Mouse (Mus musculus) R1 (cell line): Measurements from ENCODE around the gene Fxyd5.
A peak's percentile ranks its signal among the peaks of the same experiment; 100 is the strongest.

Source experiments
- DNase-seq: peaks from one replicate; pipeline ENCODE4 v3.0.0-alpha.2; 2018; ENCODE audit warnings: low read depth, low spot score

Fxyd5 gene

GRCm38 (mm10) chr7:31041023-31041407 is 1.3 kb downstream of the Fxyd5 start:
- no peak for DNase-seq

DNA sequence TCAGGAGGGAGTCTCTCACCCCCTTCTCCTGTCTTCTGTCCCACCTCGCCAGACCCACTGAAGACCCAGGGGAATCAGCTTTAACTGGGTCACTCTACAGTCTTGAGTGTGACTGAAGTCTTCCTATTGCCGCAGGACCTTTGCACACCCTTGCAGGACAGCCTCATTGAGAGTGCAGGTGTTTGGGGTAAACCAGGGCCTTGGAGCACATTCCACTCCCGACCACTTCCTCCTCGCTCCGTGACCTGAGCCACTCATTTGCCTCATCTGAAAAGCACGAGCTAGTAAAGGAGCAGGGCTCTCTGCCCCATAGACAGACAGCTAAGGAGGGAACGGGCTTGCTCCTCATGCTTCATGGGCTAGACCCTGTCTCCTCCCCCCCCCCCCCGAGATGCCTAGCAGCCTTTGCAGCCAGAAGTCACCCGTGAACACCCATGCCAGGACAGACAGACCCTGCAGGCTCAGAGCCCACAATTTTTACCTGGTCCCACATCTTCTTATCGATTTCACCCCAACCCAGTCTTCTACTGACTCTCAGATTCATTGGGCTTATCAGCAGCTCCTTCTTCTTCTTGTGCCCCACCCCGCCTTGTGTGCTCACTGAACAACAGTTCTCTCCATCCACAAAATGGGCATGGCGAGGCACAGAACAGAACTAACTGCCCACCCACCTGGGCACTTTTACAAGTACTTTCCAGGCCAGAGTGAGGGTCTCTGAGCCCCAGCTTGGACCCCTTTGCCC is 1.8 kb downstream of the Fxyd5 start:
- no peak for DNase-seq

GRCm38 (mm10) chr7:31039011-31039410 is 3.3 kb downstream of the Fxyd5 start:
- DNase-seq = peak; percentile 40

- no peak for DNase-seq
These were observed 4.6 kb downstream of the Fxyd5 start for GRCm38 (mm10) chr7:31037675-31038074.

GRCm38 (mm10) chr7:31036917-31037316 is 5.4 kb downstream of the Fxyd5 start:
- DNase-seq = peak; percentile 83

GRCm38 (mm10) chr7:31035291-31035690 is 7.0 kb downstream of the Fxyd5 start:
- DNase-seq = no peak

DNA sequence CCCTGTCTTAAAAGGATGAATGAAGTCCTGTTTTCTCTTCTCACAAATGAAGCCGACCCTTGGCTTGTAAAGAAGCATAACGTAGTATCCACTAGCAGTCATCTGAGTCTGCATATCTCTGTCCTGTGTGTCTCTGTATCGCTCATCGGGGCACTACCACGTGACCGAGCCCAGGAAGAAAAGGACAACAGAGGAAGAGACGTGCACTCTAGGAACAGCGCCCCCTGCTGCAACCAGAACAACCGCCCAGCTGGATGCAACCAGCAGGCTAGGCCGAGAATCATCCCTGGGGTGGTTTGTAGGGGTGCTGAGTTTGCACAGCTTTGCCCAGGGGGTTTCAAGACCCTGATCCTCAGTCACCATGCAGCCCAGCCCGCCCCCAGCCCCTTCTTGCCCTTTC is 7.5 kb downstream of the Fxyd5 start:
- DNase-seq = peak; percentile 76

GRCm38 (mm10) chr7:31033409-31034165 is 8.7 kb downstream of the Fxyd5 start:
- no peak for DNase-seq

- no peak for DNase-seq
These were observed 10.6 kb downstream of the Fxyd5 start for GRCm38 (mm10) chr7:31031731-31032130.

GRCm38 (mm10) chr7:31030717-31031116 is 11.6 kb downstream of the Fxyd5 start:
- DNase-seq = peak; percentile 91

GRCm38 (mm10) chr7:31028609-31029008 is 13.7 kb downstream of the Fxyd5 start:
- DNase-seq = peak; percentile 94

DNA sequence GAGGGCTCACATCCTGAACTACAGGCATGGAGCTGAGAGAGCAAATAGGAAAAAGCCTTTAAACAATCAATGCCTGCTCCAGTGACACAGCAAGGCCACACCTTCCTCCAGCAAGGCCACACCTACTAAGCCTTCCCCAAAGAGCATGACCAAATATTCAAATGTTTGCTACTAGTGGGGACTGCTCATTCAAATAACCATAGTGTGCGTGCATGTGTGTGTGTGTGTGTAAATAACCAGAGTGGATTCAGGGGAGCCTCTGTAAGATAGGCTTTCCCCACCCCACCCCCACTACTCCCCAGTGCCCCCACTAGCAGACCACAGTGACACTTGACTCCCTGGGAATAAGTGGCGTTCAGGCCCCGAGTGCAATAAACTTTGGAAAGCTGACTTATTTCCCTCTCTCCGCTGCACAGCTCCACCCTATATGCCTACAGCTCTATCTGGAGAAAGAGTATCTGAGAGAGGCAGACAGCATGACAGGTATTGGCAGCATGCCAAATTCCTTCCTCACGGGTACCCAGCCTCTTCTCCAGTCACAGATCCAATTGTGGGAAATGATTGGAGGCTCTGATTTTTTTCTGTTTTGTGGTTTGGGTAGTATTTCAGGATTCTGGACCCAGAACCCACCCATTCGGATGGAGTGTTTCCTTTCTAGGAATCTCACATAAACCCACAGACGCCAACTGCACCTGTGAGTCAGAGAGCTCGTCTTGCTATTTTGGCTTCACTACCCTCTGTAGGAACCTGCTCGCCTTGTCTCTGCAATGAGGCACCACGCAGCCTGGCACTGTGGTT is 25.0 kb downstream of the Fxyd5 start:
- DNase-seq = no peak

GRCm38 (mm10) chr7:31012971-31013370 is 29.3 kb downstream of the Fxyd5 start:
- DNase-seq = no peak

- DNase-seq = no peak
These were observed 33.4 kb downstream of the Fxyd5 start for GRCm38 (mm10) chr7:31008889-31009288.

DNA sequence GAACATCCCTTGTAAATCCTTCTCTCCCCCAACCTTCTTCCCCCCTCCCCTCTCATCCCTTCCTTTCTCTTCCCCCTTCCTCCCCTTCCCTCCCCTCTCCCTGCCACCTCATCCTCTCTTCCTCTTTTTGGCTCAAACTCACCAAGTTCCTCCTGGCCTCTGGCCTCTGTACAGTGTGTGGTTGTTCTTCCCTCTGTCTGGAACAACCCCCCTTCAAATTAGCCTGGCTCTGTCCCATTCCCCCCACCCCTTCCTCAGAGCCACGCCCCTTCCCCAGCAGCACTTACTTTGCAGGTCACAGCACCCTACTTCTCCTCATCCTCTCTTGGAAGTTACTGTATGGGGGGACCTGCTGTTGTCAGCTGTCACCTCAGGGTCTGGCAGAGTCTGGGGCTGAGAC is 34.1 kb downstream of the Fxyd5 start:
- DNase-seq = no peak

- DNase-seq = no peak
These were observed 34.5 kb downstream of the Fxyd5 start for GRCm38 (mm10) chr7:31007775-31008174.

DNA sequence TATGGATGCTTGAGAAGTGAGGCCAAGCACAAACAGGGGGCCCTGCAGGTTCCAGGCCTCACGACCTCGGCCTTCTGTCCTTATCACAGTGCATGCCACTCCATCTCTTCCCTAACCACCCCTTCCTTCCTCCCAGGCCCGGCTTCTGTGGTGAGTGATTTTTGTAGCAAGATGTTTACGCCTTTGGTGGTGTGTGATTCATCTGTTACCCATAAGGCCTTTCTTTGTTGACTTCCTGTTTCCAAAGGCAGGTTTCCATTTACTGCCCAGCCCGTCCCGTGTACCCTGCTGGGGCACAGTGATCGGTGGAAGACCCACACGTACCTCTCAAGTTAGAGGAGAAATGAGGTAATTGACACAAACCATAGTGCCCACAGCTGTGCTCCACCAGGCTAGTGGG is 39.6 kb downstream of the Fxyd5 start:
- DNase-seq = no peak

- no peak for DNase-seq
These were observed 41.7 kb downstream of the Fxyd5 start for GRCm38 (mm10) chr7:31000505-31001020.

- peak; percentile 53 for DNase-seq
These were observed 45.8 kb downstream of the Fxyd5 start for GRCm38 (mm10) chr7:30996491-30996890.

DNA sequence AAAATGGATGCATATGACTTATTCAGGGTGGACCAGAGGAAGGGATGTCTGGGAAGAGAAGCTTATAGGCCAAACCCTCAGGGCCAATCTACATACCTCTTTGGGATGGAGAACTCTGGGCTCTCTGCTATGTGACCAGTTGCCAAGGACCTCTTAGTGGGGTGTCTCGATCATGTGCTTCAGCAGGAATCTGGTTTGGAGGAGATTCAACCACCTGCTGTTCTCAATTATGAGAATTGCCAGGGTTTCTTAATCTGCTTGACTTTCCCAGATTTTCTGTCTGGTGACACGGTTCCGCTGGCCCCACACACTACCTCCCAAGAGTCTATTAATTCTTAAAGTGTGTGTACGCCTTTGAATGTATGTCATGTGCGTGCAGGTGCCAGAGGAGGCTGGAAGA is 48.3 kb downstream of the Fxyd5 start:
- DNase-seq = no peak

DNA sequence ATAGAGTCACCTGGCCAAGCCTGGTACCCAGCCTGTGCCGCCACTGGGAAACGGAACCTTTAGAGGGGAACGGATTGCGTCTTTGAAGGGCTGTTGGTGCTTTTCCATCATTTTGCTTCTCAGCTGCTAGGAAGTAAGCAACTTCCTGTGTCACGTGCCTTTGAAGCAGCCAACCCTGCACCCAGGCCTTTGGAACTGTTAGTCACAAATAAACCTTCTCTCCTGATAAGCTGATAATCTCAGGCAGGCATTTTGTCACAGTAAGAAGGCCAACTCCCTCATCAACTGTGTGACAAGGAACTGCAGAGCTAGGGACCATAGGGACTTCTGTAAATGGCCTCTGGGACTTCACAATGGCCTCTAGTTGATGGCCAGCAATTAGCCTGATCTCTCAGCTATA is 50.1 kb downstream of the Fxyd5 start:
- DNase-seq = no peak

DNA sequence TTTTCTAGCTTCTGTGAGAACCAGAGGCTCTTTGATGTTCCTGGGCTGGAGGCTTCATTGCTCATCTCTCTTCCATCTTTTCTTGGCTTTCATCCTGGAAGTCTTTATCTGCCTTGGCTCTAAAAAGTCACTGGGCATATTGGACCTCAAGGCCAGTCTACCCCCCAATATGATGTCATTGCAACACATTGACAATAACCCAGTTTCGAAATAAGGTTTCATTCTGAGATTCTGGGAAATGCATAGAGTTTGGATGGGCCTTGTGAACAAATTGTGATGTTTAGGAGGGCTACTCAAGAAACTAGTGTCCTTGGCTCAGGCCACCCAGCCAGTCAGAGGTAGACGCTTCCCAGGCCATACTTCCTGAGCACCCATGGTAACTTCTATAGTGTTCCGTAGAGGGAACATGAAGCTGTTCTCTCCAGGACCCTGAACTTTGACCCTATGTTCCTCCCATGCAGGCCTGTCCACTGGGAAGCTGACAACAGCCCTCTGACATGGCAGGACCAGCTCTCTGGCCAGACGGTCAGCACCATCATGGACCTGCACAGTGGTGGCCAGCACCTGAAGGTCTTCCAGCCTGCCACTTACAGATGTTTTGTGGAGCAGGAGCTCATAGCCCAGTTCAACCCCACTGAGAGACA is 53.6 kb downstream of the Fxyd5 start:
- DNase-seq = no peak
